ENCODE assay signal across 10 mouse cellular contexts in genomic region chr1:61402339-61402738, GRCm38 (mm10).
DNase-seq lines count a peak whose midpoint lies in the region; ATAC-seq and TF ChIP-seq lines count a peak whose summit lies in the region.
"Had no signal": no experiment of that assay in that cellular context is flagged by ENCODE, and none has a peak within 500 bp of the region (broad histone marks: within the 10 kb centered on the region; RNA-seq: fewer than 3 reads in every experiment).

No protein-coding gene starts in this region.

- H3K27me3 ChIP-seq in kidney, embryonic 15.5 days: peaks cover 53% of the 10 kb centered on the region
- H3K27me3 ChIP-seq in kidney, adult 2 months (replicated peaks; ENCODE audit: control insufficient read depth, insufficient read depth, low read length): no peaks in the 10 kb centered on the region
- H3K27me3 ChIP-seq in forebrain, embryonic 16.5 days (replicated peaks; ENCODE audit: control insufficient read depth, insufficient read depth, low read length): no peaks in the 10 kb centered on the region
- H3K27me3 ChIP-seq in liver, embryonic 14.5 days (ENCODE audit: control insufficient read depth, insufficient read depth, low read length): no peaks in the 10 kb centered on the region

- WGBS in kidney, embryonic 15.5 days: 59% methylated on average over 8 of the region's 8 CpGs
- WGBS in kidney, adult 2 months: 55% methylated on average over 8 of the region's 8 CpGs
- 43% methylated on average over 8 of the region's 8 CpGs for WGBS in forebrain, embryonic 16.5 days
- WGBS in liver, embryonic 14.5 days (ENCODE audit: insufficient replicate concordance): 31% methylated on average over 8 of the region's 8 CpGs

- peaks cover 8% of the 10 kb centered on the region for H3K4me1 ChIP-seq in kidney, embryonic 15.5 days
- H3K4me1 ChIP-seq in kidney, adult 2 months (ENCODE audit: control insufficient read depth, insufficient read depth, low read length): no peaks in the 10 kb centered on the region
- H3K4me1 ChIP-seq in brown adipose tissue, adult 24 weeks (ENCODE audit: control insufficient read depth, insufficient read depth, insufficient read length, low read length): no peaks in the 10 kb centered on the region
- peaks cover 11% of the 10 kb centered on the region; the same call in 1 of the 2 replicates for H3K4me1 ChIP-seq in forebrain, embryonic 16.5 days (replicated peaks; ENCODE audit: control insufficient read depth, insufficient read depth, low read length)
- no peaks in the 10 kb centered on the region for H3K4me1 ChIP-seq in liver, embryonic 14.5 days (replicated peaks; ENCODE audit: control insufficient read depth in 2 of 2, insufficient read depth in 2 of 2, low read length in 1 of 2)

- peak overlapping the region; percentile 33 for H3K4me2 ChIP-seq in kidney, embryonic 15.5 days
- peak overlapping the region; percentile 33 for H3K4me2 ChIP-seq in forebrain, embryonic 16.5 days (ENCODE audit: low read length)
- peak overlapping the region; percentile 21 for H3K4me2 ChIP-seq in liver, embryonic 14.5 days (ENCODE audit: low read depth)
- H3K4me2 ChIP-seq: midbrain, embryonic 11.5 days had no signal

- H3K4me3 ChIP-seq in kidney, embryonic 15.5 days (replicated peaks): peak overlapping the region; percentile 12; the same call in 1 of the 2 replicates
- no peak overlapping the region for H3K4me3 ChIP-seq in kidney, adult 2 months (ENCODE audit: insufficient read depth, low read depth, low read length)
- H3K4me3 ChIP-seq in brown adipose tissue, adult 24 weeks (ENCODE audit: insufficient read depth, low read depth, low read length): peak overlapping the region; percentile 41
- H3K4me3 ChIP-seq in forebrain, embryonic 16.5 days (replicated peaks; ENCODE audit: low read length): no peak overlapping the region
- H3K4me3 ChIP-seq in liver, embryonic 14.5 days (ENCODE audit: insufficient read depth in 1 of 2, low read depth in 2 of 2, low read length in 2 of 2): no peak overlapping the region

- no peaks in the 10 kb centered on the region for H3K36me3 ChIP-seq in kidney, embryonic 15.5 days
- no peaks in the 10 kb centered on the region for H3K36me3 ChIP-seq in kidney, adult 2 months (ENCODE audit: control insufficient read depth, insufficient read depth, low read length)
- no peaks in the 10 kb centered on the region for H3K36me3 ChIP-seq in forebrain, embryonic 16.5 days (ENCODE audit: control insufficient read depth, insufficient read depth)
- H3K36me3 ChIP-seq in liver, embryonic 14.5 days (replicated peaks; ENCODE audit: control insufficient read depth, insufficient read depth, low read depth): no peaks in the 10 kb centered on the region

- no peak for TF ChIP-seq POLR2A in kidney, adult 2 months (IDR thresholded peaks at IDR 0.05; ENCODE audit: low read depth, low read length)

- H3K9ac ChIP-seq in kidney, embryonic 15.5 days: no peak overlapping the region
- no peak overlapping the region for H3K9ac ChIP-seq in forebrain, embryonic 16.5 days (replicated peaks; ENCODE audit: low read depth, low read length)
- no peak overlapping the region for H3K9ac ChIP-seq in liver, embryonic 14.5 days (replicated peaks)

- no peak for TF ChIP-seq EP300 in liver, embryonic 14.5 days (IDR thresholded peaks at IDR 0.05; ENCODE audit: low read depth)

- H3K27ac ChIP-seq in kidney, embryonic 15.5 days: no peak overlapping the region
- no peak overlapping the region for H3K27ac ChIP-seq in kidney, adult 2 months (ENCODE audit: insufficient read depth, low read depth, low read length)
- no peak overlapping the region for H3K27ac ChIP-seq in brown adipose tissue, adult 24 weeks (replicated peaks; ENCODE audit: low read depth, low read length)
- H3K27ac ChIP-seq in forebrain, embryonic 16.5 days (ENCODE audit: low read length): no peak overlapping the region
- H3K27ac ChIP-seq in liver, embryonic 14.5 days: no peak overlapping the region

- no peak for ATAC-seq in kidney, embryonic 15.5 days (replicated peaks; ENCODE audit: low FRiP score)
- ATAC-seq in forebrain, embryonic 16.5 days: no peak
- ATAC-seq in liver, embryonic 14.5 days (ENCODE audit: insufficient read depth): no peak

- TF ChIP-seq CTCF in kidney, adult 2 months (conservative IDR thresholded peaks at IDR 0.05; ENCODE audit: insufficient read depth, insufficient read length, low read depth, low read length): no peak
- TF ChIP-seq CTCF in liver, embryonic 14.5 days (IDR thresholded peaks at IDR 0.05; ENCODE audit: low read depth): no peak

- no peaks in the 10 kb centered on the region for H3K9me3 ChIP-seq in kidney, embryonic 15.5 days (replicated peaks)
- no peaks in the 10 kb centered on the region for H3K9me3 ChIP-seq in forebrain, embryonic 16.5 days (ENCODE audit: control insufficient read depth, low read length)
- no peaks in the 10 kb centered on the region for H3K9me3 ChIP-seq in liver, embryonic 14.5 days (ENCODE audit: control insufficient read depth, low read length)

- no peak for DNase-seq in kidney, adult 2 months
- DNase-seq in liver, embryonic 14.5 days (ENCODE audit: low read depth in 3 of 3, low spot score in 3 of 3): no peak
- no peak for DNase-seq in right cerebral cortex, adult 18-20 months
- DNase-seq in left cerebral cortex, adult 9 months (ENCODE audit: low spot score in 2 of 2): no peak
- DNase-seq in MN1 (ENCODE audit: low spot score): no peak
- DNase-seq: kidney, postnatal 36 days had no signal

Comparison
In these comparisons a context has a peak if more than half of its experiments do, and no peak if none do; other contexts are left out.
1. H3K4me3 ChIP-seq: peak in kidney, embryonic 15.5 days (single experiment) and brown adipose tissue, adult 24 weeks (single experiment); none in kidney, adult 2 months (single experiment), forebrain, embryonic 16.5 days (single experiment) and liver, embryonic 14.5 days (0 of 2).
2. Peak in every context shown above with its lines, with median percentiles within 50 percentile points of each other: H3K4me2 ChIP-seq.